Mouse (Mus musculus) CH12.LX (cell line): ENCODE measurements around the gene Sv2c. TPM values are rescaled to one million over a fixed set of nuclear protein-coding genes. Genes with fewer than 3 reads are reported as not detected.

Source experiments
- DNase-seq: peaks from one replicate; pipeline ENCODE4 v3.0.0-alpha.2; 2013; ENCODE audit errors: extremely low read depth
- H3K27ac ChIP-seq: 2 replicates; pipeline ENCODE4 v1.5.1; 2012; ENCODE audit warnings: low read depth, mild to moderate bottlenecking, control low read depth, moderate library complexity; ENCODE audit not compliant: insufficient read depth
- H3K27me3 ChIP-seq: replicated peaks from 2 replicates; pipeline ENCODE3; 2012; ENCODE audit warnings: inconsistent platforms
- H3K36me3 ChIP-seq, 2 experiments: replicated peaks in 1 of 2; 2 replicates each; pipeline versions ENCODE3 to v1.6.1; 2012; ENCODE audit warnings: inconsistent platforms in 1 of 2, low read length in 1 of 2, mild to moderate bottlenecking in 1 of 2, mixed read lengths in 1 of 2, moderate library complexity in 1 of 2; ENCODE audit not compliant: control insufficient read depth in 1 of 2, insufficient read depth in 1 of 2
- H3K4me1 ChIP-seq, 2 experiments: 2 replicates each; pipeline ENCODE4 v1.6.1; 2012; ENCODE audit warnings: inconsistent platforms in 1 of 2, moderate library complexity in 1 of 2; ENCODE audit not compliant: insufficient read depth in 2 of 2, control insufficient read depth in 1 of 2
- H3K4me2 ChIP-seq: 2 replicates; pipeline ENCODE4 v1.6.1; 2012; ENCODE audit warnings: low read depth, mild to moderate bottlenecking, control low read depth; ENCODE audit not compliant: poor library complexity, insufficient read depth, severe bottlenecking
- H3K4me3 ChIP-seq, 3 experiments: fragments of 150-350 bp in 1 of 3; sonication (generic) in 1 of 3; replicated peaks in 1 of 3; 2 replicates each; pipeline versions ENCODE3 to v1.5.1; 2011 to 2012; ENCODE audit warnings: low read depth in 2 of 3, low read length in 2 of 3, mild to moderate bottlenecking in 2 of 3, moderate library complexity in 2 of 3, control low read depth in 1 of 3, improper control_type of control experiment in 1 of 3, inconsistent platforms in 1 of 3, mixed read lengths in 1 of 3; ENCODE audit not compliant: poor library complexity in 1 of 3
- H3K79me2 ChIP-seq: replicated peaks from 2 replicates; pipeline ENCODE4 v1.6.1; 2012; ENCODE audit warnings: mild to moderate bottlenecking, moderate library complexity; ENCODE audit not compliant: control insufficient read depth, poor library complexity, insufficient read depth, severe bottlenecking; ENCODE audit errors: extremely low read depth
- H3K9ac ChIP-seq: 2 replicates; pipeline ENCODE4 v1.6.1; 2012; ENCODE audit warnings: low read depth, mild to moderate bottlenecking, control low read depth, moderate library complexity; ENCODE audit not compliant: insufficient read depth
- H3K9me3 ChIP-seq: replicated peaks from 2 replicates; pipeline ENCODE3; 2012; ENCODE audit warnings: low read length, inconsistent platforms, mixed read lengths
- CHD1 ChIP-seq: IDR thresholded peaks from 2 replicates; pipeline ENCODE4 v1.6.1; 2012; ENCODE audit warnings: low read depth, low read length, improper control_type of control experiment, inconsistent platforms
- EP300 ChIP-seq: IDR thresholded peaks from 2 replicates; pipeline ENCODE4 v1.6.1; 2011; ENCODE audit warnings: low read length, improper control_type of control experiment
- ETS1 ChIP-seq: conservative IDR thresholded peaks from 2 replicates; pipeline ENCODE4 v1.6.1; 2012; ENCODE audit warnings: low read depth, mild to moderate bottlenecking, inconsistent platforms, low read length, improper control_type of control experiment, moderate library complexity
- GABPA ChIP-seq: IDR thresholded peaks from 2 replicates; pipeline ENCODE4 v1.6.1; 2012; ENCODE audit warnings: low read depth, low read length, improper control_type of control experiment, inconsistent platforms; ENCODE audit not compliant: insufficient replicate concordance
- JUN ChIP-seq: IDR thresholded peaks from 2 replicates; pipeline ENCODE4 v1.6.1; 2011; ENCODE audit warnings: low read depth, mild to moderate bottlenecking, low read length, improper control_type of control experiment, moderate library complexity; ENCODE audit not compliant: insufficient read depth
- JUND ChIP-seq: conservative IDR thresholded peaks from 2 replicates; pipeline ENCODE4 v1.6.1; 2011; ENCODE audit warnings: low read depth, low read length, improper control_type of control experiment
- KAT2A ChIP-seq: IDR thresholded peaks from 2 replicates; pipeline ENCODE4 v1.6.1; 2012; ENCODE audit warnings: low read length, improper control_type of control experiment, inconsistent platforms; ENCODE audit not compliant: insufficient replicate concordance
- MAFK ChIP-seq: IDR thresholded peaks from 2 replicates; pipeline ENCODE4 v1.6.1; 2011; ENCODE audit warnings: low read length, improper control_type of control experiment; ENCODE audit not compliant: insufficient replicate concordance
- MAX ChIP-seq: IDR thresholded peaks from 2 replicates; pipeline ENCODE4 v1.6.1; 2011; ENCODE audit warnings: low read length, improper control_type of control experiment
- MEF2A ChIP-seq: IDR thresholded peaks from 2 replicates; pipeline ENCODE4 v1.6.1; 2014; ENCODE audit warnings: low read depth, mild to moderate bottlenecking, inconsistent platforms, low read length, improper control_type of control experiment, borderline replicate concordance
- MXI1 ChIP-seq: IDR thresholded peaks from 2 replicates; pipeline ENCODE4 v1.6.1; 2011; ENCODE audit warnings: mild to moderate bottlenecking, low read depth, low read length, improper control_type of control experiment
- MYC ChIP-seq: IDR thresholded peaks from 2 replicates; pipeline ENCODE4 v1.6.1; 2011; ENCODE audit warnings: low read depth, mild to moderate bottlenecking, improper control_type of control experiment, low read length
- NRF1 ChIP-seq: IDR thresholded peaks from 2 replicates; pipeline ENCODE4 v1.6.1; 2014; ENCODE audit warnings: low read depth, mild to moderate bottlenecking, inconsistent platforms, low read length, improper control_type of control experiment, moderate library complexity
- PAX5 ChIP-seq: IDR thresholded peaks from 2 replicates; pipeline ENCODE4 v1.6.1; 2012; ENCODE audit warnings: low read length, inconsistent platforms, mixed read lengths
- POLR2A ChIP-seq: IDR thresholded peaks from 2 replicates; pipeline ENCODE4 v1.6.1; 2011; ENCODE audit warnings: low read depth, mild to moderate bottlenecking, improper control_type of control experiment, low read length
- RAD21 ChIP-seq: IDR thresholded peaks from 2 replicates; pipeline ENCODE4 v1.6.1; 2011; ENCODE audit warnings: low read depth, mild to moderate bottlenecking, low read length, improper control_type of control experiment, moderate library complexity
- RCOR1 ChIP-seq: conservative IDR thresholded peaks from 2 replicates; pipeline ENCODE4 v1.6.1; 2012; ENCODE audit warnings: low read depth, mild to moderate bottlenecking, inconsistent platforms, low read length, improper control_type of control experiment
- SIN3A ChIP-seq: IDR thresholded peaks from 2 replicates; pipeline ENCODE4 v1.6.1; 2012; ENCODE audit warnings: low read length, improper control_type of control experiment, inconsistent platforms
- SMC3 ChIP-seq: IDR thresholded peaks from 2 replicates; pipeline ENCODE4 v1.6.1; 2011; ENCODE audit warnings: low read depth, low read length, improper control_type of control experiment
- TBP ChIP-seq: conservative IDR thresholded peaks from 2 replicates; pipeline ENCODE4 v1.6.1; 2011; ENCODE audit warnings: low read depth, low read length, improper control_type of control experiment
- UBTF ChIP-seq: IDR thresholded peaks from 2 replicates; pipeline ENCODE4 v1.6.1; 2012; ENCODE audit warnings: low read depth, mild to moderate bottlenecking, inconsistent platforms, low read length, improper control_type of control experiment, moderate library complexity
- USF1 ChIP-seq: IDR thresholded peaks from 2 replicates; pipeline ENCODE4 v1.6.1; 2014; ENCODE audit warnings: low read depth, mild to moderate bottlenecking, inconsistent platforms, low read length, improper control_type of control experiment
- USF2 ChIP-seq: conservative IDR thresholded peaks from 2 replicates; pipeline ENCODE4 v1.6.1; 2011; ENCODE audit warnings: low read depth, low read length, improper control_type of control experiment
- ZC3H11A ChIP-seq: IDR thresholded peaks from 2 replicates; pipeline ENCODE4 v1.6.1; 2012; ENCODE audit warnings: low read depth, mild to moderate bottlenecking, inconsistent platforms, low read length, improper control_type of control experiment
- ZMIZ1 ChIP-seq: IDR thresholded peaks from 2 replicates; pipeline ENCODE4 v1.6.1; 2012; ENCODE audit warnings: low read depth, mild to moderate bottlenecking, inconsistent platforms, low read length, improper control_type of control experiment
- ZNF384 ChIP-seq: IDR thresholded peaks from 2 replicates; pipeline ENCODE4 v1.6.1; 2012; ENCODE audit warnings: low read depth, low read length, improper control_type of control experiment, inconsistent platforms
- dilution Hi-C: fragments of 300-500 bp; cut with MboI; formaldehyde crosslinking; loops from 2 replicates; pipeline ENCODE4 v1.14.3; 2020; ENCODE audit warnings: low sequenced_read_pairs; ENCODE audit not compliant: extremely low pct_unique_long_range_greater_than_20kb, extremely low pct_ligation_motif_present
- in situ Hi-C: fragments of 300-500 bp; cut with MboI; formaldehyde crosslinking; loops from 3 replicates; pipeline ENCODE4 v1.14.3; 2019; ENCODE audit warnings: low sequenced_read_pairs, low pct_ligation_motif_present, low pct_unique_long_range_greater_than_20kb, mixed read lengths
- polyA plus RNA-seq: library from polyadenylated mRNA; unstranded; fragments of >175 nt; gene quantifications from 2 replicates; pipeline ENCODE4 v1.2.1, GENCODE M21; 2012; ENCODE audit warnings: low read depth; ENCODE audit not compliant: insufficient read length
- total RNA-seq, 2 experiments: library from RNA; depleted of rRNA; stranded (reverse); fragments of 300-350 nt in 1 of 2; fragments of >200 nt in 1 of 2; gene quantifications; 2 replicates each; pipeline ENCODE4 v1.2.3; 2012 to 2014

Gene Sv2c
- total and polyA plus RNA-seq, 3 experiments, result 0.04 to 0.13 TPM; not detected in 1

DNA sequence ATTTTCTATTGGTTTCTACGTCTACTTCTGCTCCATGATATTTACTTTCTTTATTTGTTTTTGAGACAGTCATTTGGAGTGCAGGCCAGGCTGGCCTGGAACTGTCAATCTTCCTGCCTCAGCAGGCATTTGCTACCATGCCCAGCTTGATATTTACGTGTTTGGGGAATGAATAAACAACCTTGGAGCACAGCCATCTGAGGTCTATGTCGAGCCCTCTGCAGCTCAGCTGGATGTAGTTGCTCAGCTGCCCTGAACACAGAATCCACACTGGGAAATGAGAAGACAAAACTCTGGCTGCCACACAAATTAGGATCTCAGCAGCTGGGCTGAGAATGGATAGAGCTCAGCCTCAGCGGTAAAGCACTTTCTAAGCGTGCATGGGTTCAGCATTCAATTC is 191.6 kb downstream of the Sv2c start:
- dilution Hi-C loops, result no loop called here
- no peaks in the 10 kb centered on the region for H3K36me3 ChIP-seq
- no peak overlapping the region for H3K27ac ChIP-seq
- TF ChIP-seq ZNF384 (no peak), ETS1 (no peak), MYC (no peak), JUND (no peak), USF1 (no peak), JUN (no peak), ZMIZ1 (no peak), UBTF (no peak)
- TF ChIP-seq, all 38 proteins: peak for 0
- H3K9me3 ChIP-seq, result no peaks in the 10 kb centered on the region
- H3K9ac ChIP-seq, result no peak overlapping the region
- no peak for DNase-seq
- H3K4me1 ChIP-seq, result peaks cover 4 to 5% of the 10 kb centered on the region in 2 experiments; a peak in 2 of 4 replicates
- no peaks in the 10 kb centered on the region for H3K27me3 ChIP-seq
- H3K4me3 ChIP-seq, result no peak overlapping the region
- in situ Hi-C loops, result no loop called here
- no peak overlapping the region for H3K4me2 ChIP-seq
- H3K79me2 ChIP-seq, result no peaks in the 10 kb centered on the region

DNA sequence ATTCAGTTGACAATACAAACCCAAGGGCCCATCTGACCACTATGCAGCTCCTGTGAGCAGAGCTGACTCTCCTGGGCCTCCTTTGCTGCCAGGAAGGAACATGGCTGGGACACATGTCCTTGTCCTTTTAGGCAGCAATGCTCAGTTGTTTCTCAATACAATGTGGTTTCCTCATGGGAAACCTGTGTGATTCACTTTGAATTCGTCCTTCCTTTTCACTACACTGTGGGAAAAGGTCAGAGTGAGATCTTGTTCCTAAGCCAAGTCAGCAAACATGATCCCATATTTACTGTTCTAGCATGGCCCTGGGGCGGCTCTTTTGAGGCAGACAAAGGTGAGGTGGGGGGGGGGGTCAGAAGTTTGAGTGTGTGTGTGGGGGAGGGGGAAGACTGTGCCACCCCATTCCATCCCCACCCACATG is 208.2 kb downstream of the Sv2c start:
- H3K9me3 ChIP-seq, result peaks cover 13% of the 10 kb centered on the region
- no peaks in the 10 kb centered on the region for H3K36me3 ChIP-seq
- in situ Hi-C loops, result no loop called here
- DNase-seq, result no peak
- H3K27me3 ChIP-seq, result no peaks in the 10 kb centered on the region
- H3K27ac ChIP-seq, result no peak overlapping the region
- no peak for TF ChIP-seq ZMIZ1
- TF ChIP-seq EP300, result no peak
- TF ChIP-seq SIN3A, result no peak
- no peak for TF ChIP-seq SMC3
- no peak for TF ChIP-seq JUN
- TF ChIP-seq RCOR1, result no peak
- TF ChIP-seq MXI1, result no peak
- TF ChIP-seq, all 38 proteins: peak for 0
- H3K9ac ChIP-seq, result no peak overlapping the region
- no peak overlapping the region for H3K4me2 ChIP-seq
- no peak overlapping the region for H3K4me3 ChIP-seq
- H3K4me1 ChIP-seq, result 0 out of 4 replicates have a peak, but pooled peaks cover 0 to 2% of the 10 kb centered on the region in 2 experiments
- dilution Hi-C loops, result no loop called here
- H3K79me2 ChIP-seq, result no peaks in the 10 kb centered on the region

DNA sequence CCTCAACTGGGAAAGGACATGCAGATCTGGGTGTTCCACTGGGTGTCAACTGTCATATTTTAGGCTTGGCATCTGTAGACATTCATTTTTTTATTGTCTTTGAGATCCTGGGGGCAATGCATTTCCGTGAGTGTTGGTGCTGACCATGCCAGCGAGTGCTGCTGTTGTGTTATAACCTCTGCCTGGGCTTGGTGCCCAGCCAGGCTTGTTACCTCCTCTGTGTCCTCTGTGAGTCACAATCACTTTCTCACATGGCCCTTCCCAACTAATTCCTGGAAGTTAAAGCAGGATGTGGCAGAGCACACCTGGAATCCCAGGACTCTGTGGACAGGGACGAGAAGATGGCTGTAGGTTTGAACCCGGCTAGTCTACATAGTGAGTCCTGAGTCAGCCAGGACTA is 209.8 kb downstream of the Sv2c start:
- in situ Hi-C loops, result no loop called here
- dilution Hi-C loops, result no loop called here

More for the DNA sequence above, 209.8 kb downstream of the Sv2c start:
- H3K4me2 ChIP-seq, result no peak overlapping the region
- H3K4me1 ChIP-seq, result peaks cover 0 to 2% of the 10 kb centered on the region in 2 experiments; a peak in 1 of 4 replicates
- H3K79me2 ChIP-seq, result no peaks in the 10 kb centered on the region
- no peak overlapping the region for H3K4me3 ChIP-seq
- no peak overlapping the region for H3K27ac ChIP-seq
- TF ChIP-seq POLR2A (no peak), UBTF (no peak), CHD1 (no peak), TBP (no peak), ETS1 (no peak), ZC3H11A (no peak), PAX5 (no peak), GABPA (no peak), MAFK (no peak), MEF2A (no peak), KAT2A (no peak), NRF1 (no peak), RAD21 (no peak), MAX (no peak), EP300 (no peak), USF1 (no peak), JUN (no peak), USF2 (no peak)
- TF ChIP-seq, all 38 proteins: peak for 0
- no peaks in the 10 kb centered on the region for H3K36me3 ChIP-seq
- no peak overlapping the region for H3K9ac ChIP-seq
- no peak for DNase-seq
- no peaks in the 10 kb centered on the region for H3K27me3 ChIP-seq
- peaks cover 13% of the 10 kb centered on the region for H3K9me3 ChIP-seq
